Mouse (Mus musculus): Measurements from ENCODE around the gene Ush2a. TPM values are rescaled to one million over a fixed set of nuclear protein-coding genes. Genes with fewer than 3 reads are reported as not detected.

The Ush2a gene
- total RNA-seq, 2 experiments from 2014 or later: 0.13 to 0.15 TPM

- Histone ChIP-seq H3K4me3 (no peak overlapping the region), H3K27ac (no peak overlapping the region)
- DNase-seq (ENCODE audit: low spot score in 2 of 2): peak in 1 of 2 experiments; percentile 7
- no peak for TF ChIP-seq CTCF (conservative IDR thresholded peaks at IDR 0.05)
These were observed 686.5 kb downstream of the Ush2a start for GRCm38 (mm10) chr1:188948276-188948675.

GRCm38 (mm10) chr1:188951091-188951490 lies 689.3 kb downstream of the Ush2a start:
- TF ChIP-seq CTCF (conservative IDR thresholded peaks at IDR 0.05): no peak
- DNase-seq (ENCODE audit: low spot score in 2 of 2): no peak
- Histone ChIP-seq H3K27ac (no peak overlapping the region), H3K4me3 (no peak overlapping the region)

- no peak for DNase-seq (ENCODE audit: low spot score in 2 of 2)
- no peak overlapping the region for H3K27ac ChIP-seq
- no peak for TF ChIP-seq CTCF (conservative IDR thresholded peaks at IDR 0.05)
- no peak overlapping the region for H3K4me3 ChIP-seq
These were observed 690.7 kb downstream of the Ush2a start for GRCm38 (mm10) chr1:188952501-188952900.

GRCm38 (mm10) chr1:188973078-188973477 lies 711.3 kb downstream of the Ush2a start:
- no peak for TF ChIP-seq CTCF (conservative IDR thresholded peaks at IDR 0.05)
- no peak for DNase-seq (ENCODE audit: low spot score in 2 of 2)
- H3K4me3 ChIP-seq: no peak overlapping the region
- H3K27ac ChIP-seq: no peak overlapping the region

- Histone ChIP-seq H3K4me3 (no peak overlapping the region), H3K27ac (no peak overlapping the region)
- DNase-seq (ENCODE audit: low spot score in 2 of 2): no peak
- no peak for TF ChIP-seq CTCF (conservative IDR thresholded peaks at IDR 0.05)
These were observed 712.1 kb downstream of the Ush2a start for GRCm38 (mm10) chr1:188973926-188974325.

GRCm38 (mm10) chr1:188980050-188980449 lies 718.2 kb downstream of the Ush2a start:
- no peak overlapping the region for H3K4me3 ChIP-seq
- peak; percentile 36 to 72 for DNase-seq (ENCODE audit: low spot score in 2 of 2)
- H3K27ac ChIP-seq: no peak overlapping the region
- TF ChIP-seq CTCF (conservative IDR thresholded peaks at IDR 0.05): peak; percentile 88

GRCm38 (mm10) chr1:188993218-188993617 lies 731.4 kb downstream of the Ush2a start:
- DNase-seq (ENCODE audit: low spot score in 2 of 2): peak; percentile 50 to 62
- peak overlapping the region; percentile 59; the same call in 1 of the 2 replicates for H3K27ac ChIP-seq

GRCm38 (mm10) chr1:188997921-188998320 lies 736.1 kb downstream of the Ush2a start:
- no peak overlapping the region for H3K27ac ChIP-seq
- TF ChIP-seq CTCF (conservative IDR thresholded peaks at IDR 0.05): no peak
- no peak for DNase-seq (ENCODE audit: low spot score in 2 of 2)
- H3K4me3 ChIP-seq: no peak overlapping the region

More at GRCm38 (mm10) chr1:188993218-188993617, 731.4 kb downstream of the Ush2a start:
- peak; percentile 86 for TF ChIP-seq CTCF (conservative IDR thresholded peaks at IDR 0.05)
- no peak overlapping the region for H3K4me3 ChIP-seq

GRCm38 (mm10) chr1:188999981-189000380 lies 738.2 kb downstream of the Ush2a start:
- no peak for DNase-seq (ENCODE audit: low spot score in 2 of 2)
- H3K4me3 ChIP-seq: no peak overlapping the region

GRCm38 (mm10) chr1:189001815-189002214 lies 740.0 kb downstream of the Ush2a start:
- H3K4me3 ChIP-seq: no peak overlapping the region
- DNase-seq (ENCODE audit: low spot score in 2 of 2): no peak

More at GRCm38 (mm10) chr1:188999981-189000380, 738.2 kb downstream of the Ush2a start:
- no peak overlapping the region for H3K27ac ChIP-seq
- no peak for TF ChIP-seq CTCF (conservative IDR thresholded peaks at IDR 0.05)

GRCm38 (mm10) chr1:189004774-189005173 lies 743.0 kb downstream of the Ush2a start:
- no peak for DNase-seq (ENCODE audit: low spot score in 2 of 2)
- no peak for TF ChIP-seq CTCF (conservative IDR thresholded peaks at IDR 0.05)
- Histone ChIP-seq H3K4me3 (no peak overlapping the region), H3K27ac (no peak overlapping the region)

More at GRCm38 (mm10) chr1:189001815-189002214, 740.0 kb downstream of the Ush2a start:
- no peak for TF ChIP-seq CTCF (conservative IDR thresholded peaks at IDR 0.05)
- no peak overlapping the region for H3K27ac ChIP-seq

GRCm38 (mm10) chr1:189006267-189006666 lies 744.4 kb downstream of the Ush2a start:
- Histone ChIP-seq H3K27ac (no peak overlapping the region), H3K4me3 (peak overlapping the region; percentile 93; the same call in 1 of the 2 replicates)
- no peak for TF ChIP-seq CTCF (conservative IDR thresholded peaks at IDR 0.05)
- no peak for DNase-seq (ENCODE audit: low spot score in 2 of 2)

- H3K4me3 ChIP-seq: peak overlapping the region; percentile 93
- no peak for DNase-seq (ENCODE audit: low spot score in 2 of 2)
- TF ChIP-seq CTCF (conservative IDR thresholded peaks at IDR 0.05): no peak
- peak overlapping the region; percentile 89 for H3K27ac ChIP-seq
These were observed 745.0 kb downstream of the Ush2a start for GRCm38 (mm10) chr1:189006826-189007225.

GRCm38 (mm10) chr1:189007239-189007979 lies 745.6 kb downstream of the Ush2a start, which contains the start of gene Kctd3:
Gene Kctd3, minus strand, starts transcription at chr1:189007841.
- no peak for TF ChIP-seq CTCF (conservative IDR thresholded peaks at IDR 0.05)
- peak; percentile 95 to 99 for DNase-seq (ENCODE audit: low spot score in 2 of 2)
- H3K4me3 ChIP-seq: peak within 1 kb of the TSS; percentile 93
- peak within 1 kb of the TSS; percentile 89 for H3K27ac ChIP-seq
